Mouse (Mus musculus) heart, postnatal 0 days (tissue): ENCODE measurements at regions not wholly inside any gene's neighbourhood (a gene's known extent, or its start where the extent isn't known, plus 50 kb on each side); places are given as distances from the start of the nearest gene placed in this dataset.

ENCODE experiments used
- ATAC-seq: fragments of 200-750 bp; cut with Nextera tagmentation; 2 replicates; pipeline ENCODE4 v1.8.0; 2017; ENCODE audit warnings: low read depth, moderate number of reproducible peaks, moderate library complexity; ENCODE audit not compliant: insufficient read depth
- DNase-seq: peaks from one replicate; pipeline ENCODE4 v3.0.0-alpha.2; 2016; ENCODE audit warnings: low spot score
- H3K27ac ChIP-seq: fragments of 300-500 bp; sonication (generic); 2 replicates; pipeline ENCODE4 v1.5.1; 2014; ENCODE audit warnings: low read depth, mild to moderate bottlenecking
- H3K27me3 ChIP-seq: fragments of 300-500 bp; sonication (generic); 2 replicates; pipeline ENCODE4 v1.6.1; 2014; ENCODE audit warnings: low read length, mixed read lengths; ENCODE audit not compliant: control insufficient read depth, insufficient read depth
- H3K36me3 ChIP-seq: fragments of 300-500 bp; sonication (generic); replicated peaks from 2 replicates; pipeline ENCODE4 v1.6.1; 2014; ENCODE audit warnings: low read length, mixed read lengths; ENCODE audit not compliant: control insufficient read depth, insufficient read depth
- H3K4me1 ChIP-seq: fragments of 300-500 bp; sonication (generic); 2 replicates; pipeline ENCODE4 v1.6.1; 2014; ENCODE audit warnings: antibody characterized with exemption; ENCODE audit not compliant: control insufficient read depth, insufficient read depth
- H3K4me2 ChIP-seq: fragments of 300-500 bp; sonication (generic); 2 replicates; pipeline ENCODE4 v1.6.1; 2014; ENCODE audit warnings: low read depth, mild to moderate bottlenecking, low read length, moderate library complexity
- H3K4me3 ChIP-seq: fragments of 300-500 bp; sonication (generic); 2 replicates; pipeline ENCODE4 v1.5.1; 2014; ENCODE audit warnings: low read depth, low read length
- H3K9ac ChIP-seq: fragments of 300-500 bp; sonication (generic); replicated peaks from 2 replicates; pipeline ENCODE4 v1.6.1; 2014; ENCODE audit warnings: low read depth, low read length, mixed read lengths
- H3K9me3 ChIP-seq: fragments of 300-500 bp; sonication (generic); replicated peaks from 2 replicates; pipeline ENCODE4 v1.6.1; 2016; ENCODE audit warnings: low read length; ENCODE audit not compliant: control insufficient read depth
- CTCF ChIP-seq: IDR thresholded peaks from 2 replicates; pipeline ENCODE4 v1.5.1; 2016; ENCODE audit warnings: antibody characterized with exemption, control low read depth, low read depth
- EP300 ChIP-seq: IDR thresholded peaks from 2 replicates; pipeline ENCODE4 v1.6.1; 2016; ENCODE audit warnings: antibody characterized with exemption, low read depth
- WGBS: fragments of 180-500 bp; shearing (Covaris S2); extraction: QIAGEN DNeasy Blood & Tissue Kit; methylation state at CpG from one replicate; pipeline ENCODE4 v1.1.7; 2014; 5-methylcytosine and 5-hydroxymethylcytosine counted together

DNA sequence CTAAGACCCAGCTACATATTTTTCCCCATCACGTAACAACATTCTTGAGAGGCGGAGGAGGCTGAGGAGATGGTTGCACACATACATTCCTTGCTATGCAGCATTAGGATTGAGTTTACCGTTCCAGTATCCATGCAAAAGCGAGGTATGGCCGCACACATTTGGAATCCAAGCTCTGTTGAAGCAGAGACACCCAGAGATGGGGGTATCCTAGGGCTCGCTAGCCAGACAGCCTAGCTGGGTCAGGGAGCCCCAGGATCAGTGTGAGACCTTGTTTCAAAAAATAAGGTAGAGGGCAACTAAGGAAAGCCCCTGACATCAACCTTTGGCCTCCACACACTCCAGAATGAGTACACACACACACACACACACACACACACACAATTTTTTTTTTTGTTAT, 224.7 kb upstream of the Klf3 start:
- Histone ChIP-seq H3K9me3 (no peaks in the 10 kb centered on the region), H3K4me1 (peaks cover 16% of the 10 kb centered on the region), H3K4me3 (no peak overlapping the region), H3K4me2 (no peak overlapping the region), H3K27me3 (no peaks in the 10 kb centered on the region), H3K27ac (no peak overlapping the region), H3K9ac (no peak overlapping the region), H3K36me3 (no peaks in the 10 kb centered on the region)
- no peak for TF ChIP-seq CTCF
- TF ChIP-seq EP300: no peak
- no peak for ATAC-seq
- 92% methylated on average over 6 of the region's 6 CpGs for WGBS
- no peak for DNase-seq

DNA sequence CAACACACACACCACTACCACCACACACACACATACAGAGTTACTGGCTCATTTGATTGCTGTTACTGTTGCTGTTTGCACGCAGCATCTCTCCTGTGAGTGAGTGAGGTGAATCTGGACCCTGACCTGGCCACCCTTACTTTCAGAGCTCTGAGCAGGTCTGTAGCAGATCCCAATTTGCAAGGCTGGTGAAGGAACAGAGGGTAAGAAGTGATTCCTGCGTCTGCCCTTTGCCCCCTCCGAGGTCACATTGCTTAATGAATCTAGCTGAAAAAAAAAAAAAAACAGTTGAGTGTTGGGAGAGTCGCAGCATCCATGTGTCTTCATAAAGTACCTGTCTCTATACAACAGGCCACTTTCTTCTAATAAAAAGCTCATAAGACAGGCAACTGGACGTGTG, 224.1 kb upstream of the Klf3 start:
- Histone ChIP-seq H3K9ac (no peak overlapping the region), H3K4me2 (no peak overlapping the region), H3K4me1 (peaks cover 16% of the 10 kb centered on the region), H3K27ac (peak overlapping the region; percentile 74; the same call in 1 of the 2 replicates), H3K27me3 (no peaks in the 10 kb centered on the region), H3K4me3 (no peak overlapping the region), H3K9me3 (no peaks in the 10 kb centered on the region), H3K36me3 (no peaks in the 10 kb centered on the region)
- WGBS: 64% methylated on average over 5 of the region's 5 CpGs
- TF ChIP-seq EP300 (no peak), CTCF (no peak)
- ATAC-seq: no peak
- DNase-seq: no peak

DNA sequence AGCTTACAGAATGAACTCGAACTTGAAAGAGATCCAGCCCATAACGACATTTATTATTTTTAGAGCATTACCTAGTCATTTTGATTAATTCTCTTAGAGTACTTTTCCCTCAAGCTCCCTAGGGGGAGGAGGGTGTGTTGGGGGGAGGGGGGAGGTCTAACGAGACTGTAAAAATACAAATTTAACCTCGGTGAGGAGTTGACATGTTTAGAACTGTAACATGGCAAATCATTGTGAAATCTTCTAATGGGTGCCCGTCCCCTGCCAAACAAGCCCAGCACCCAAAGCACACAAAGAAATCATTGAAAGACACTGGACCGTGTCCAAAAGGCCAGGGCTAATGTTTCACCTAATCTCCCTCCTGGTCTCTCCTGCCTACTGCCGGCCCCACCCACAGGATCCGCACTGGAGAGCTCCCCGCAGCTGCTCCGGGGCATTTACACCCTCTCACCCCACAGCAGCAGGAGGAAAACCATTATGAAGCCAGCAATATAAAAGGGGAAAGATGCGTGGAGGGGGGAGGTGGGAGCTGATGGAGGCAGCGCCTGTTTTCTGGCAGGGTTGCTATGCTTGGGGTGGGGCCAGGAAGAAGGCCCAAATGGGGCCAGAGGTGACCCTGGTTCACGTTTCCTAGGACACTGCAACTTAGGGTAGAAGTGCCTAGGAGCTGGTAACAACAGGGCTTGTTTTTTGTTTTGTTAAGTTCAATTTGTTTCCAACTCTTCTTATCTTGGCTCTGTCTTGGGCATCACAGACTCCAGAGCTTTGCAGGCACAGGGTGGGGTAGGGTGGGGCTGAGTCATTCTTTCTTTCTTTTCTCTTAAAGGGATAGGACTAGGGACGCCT, 223.5 kb upstream of the Klf3 start:
- Histone ChIP-seq H3K9ac (peak overlapping the region; percentile 4; the same call in 1 of the 2 replicates), H3K27me3 (no peaks in the 10 kb centered on the region), H3K4me1 (peaks cover 16% of the 10 kb centered on the region), H3K9me3 (no peaks in the 10 kb centered on the region), H3K4me3 (peak overlapping the region; percentile 1), H3K36me3 (no peaks in the 10 kb centered on the region), H3K27ac (peak overlapping the region; percentile 74), H3K4me2 (peak overlapping the region; percentile 42)
- ATAC-seq (peak; percentile 57), DNase-seq (peak; percentile 70)
- 8% methylated on average over 14 of the region's 14 CpGs for WGBS
- no peak for TF ChIP-seq EP300
- no peak for TF ChIP-seq CTCF

- Histone ChIP-seq H3K27ac (peak overlapping the region; percentile 74), H3K9me3 (no peaks in the 10 kb centered on the region), H3K4me2 (peak overlapping the region; percentile 42), H3K36me3 (no peaks in the 10 kb centered on the region), H3K27me3 (no peaks in the 10 kb centered on the region), H3K4me1 (peaks cover 16% of the 10 kb centered on the region), H3K9ac (peak overlapping the region; percentile 4; the same call in 1 of the 2 replicates), H3K4me3 (no peak overlapping the region)
- TF ChIP-seq CTCF: no peak
- DNase-seq: no peak
- ATAC-seq: no peak
- WGBS: 69% methylated on average over 3 of the region's 3 CpGs
Measured at GRCm38 (mm10) chr5:64580340-64580723, 222.9 kb upstream of the Klf3 start.

GRCm38 (mm10) chr5:64580786-64581445, 222.3 kb upstream of the Klf3 start:
- Histone ChIP-seq H3K4me2 (no peak overlapping the region), H3K4me1 (peaks cover 16% of the 10 kb centered on the region), H3K9me3 (no peaks in the 10 kb centered on the region), H3K27me3 (no peaks in the 10 kb centered on the region), H3K9ac (no peak overlapping the region), H3K27ac (peak overlapping the region; percentile 74), H3K4me3 (no peak overlapping the region), H3K36me3 (no peaks in the 10 kb centered on the region)
- no peak for TF ChIP-seq EP300
- no peak for TF ChIP-seq CTCF
- peak; percentile 27 for DNase-seq
- ATAC-seq: peak; percentile 40
- 66% methylated on average over 6 of the region's 6 CpGs for WGBS
